23 mouse cellular contexts compared by ENCODE assay signal in genomic region chr15:12721684-12722500, GRCm38 (mm10). TPM values are rescaled to one million over a fixed set of nuclear protein-coding genes. Genes with fewer than 3 reads are reported as not detected.
DNase-seq lines count a peak whose midpoint lies in the region; ATAC-seq lines count a peak whose summit lies in the region.
"Had no signal": no experiment of that assay in that cellular context is flagged by ENCODE, and none has a peak within 500 bp of the region (broad histone marks: within the 10 kb centered on the region; RNA-seq: fewer than 3 reads in every experiment).

No protein-coding gene starts in this region.

- no peak overlapping the region for H3K4me3 ChIP-seq in limb, embryonic 13.5 days
- no peak overlapping the region for H3K4me3 ChIP-seq in limb, embryonic 10.5 days
- H3K4me3 ChIP-seq: forebrain, embryonic 15.5 days; heart, embryonic 15.5 days; megakaryocyte, embryonic 14.5 days; neural tube, embryonic 15.5 days; stomach, embryonic 15.5 days had no signal

- no peaks in the 10 kb centered on the region for H3K27me3 ChIP-seq in limb, embryonic 13.5 days
- H3K27me3 ChIP-seq in limb, embryonic 10.5 days (ENCODE audit: low read depth, poor library complexity, severe bottlenecking) = no peaks in the 10 kb centered on the region
- H3K27me3 ChIP-seq: forebrain, embryonic 15.5 days; heart, embryonic 15.5 days; neural tube, embryonic 15.5 days; stomach, embryonic 15.5 days had no signal

- peak; percentile 70 for ATAC-seq in limb, embryonic 13.5 days (ENCODE audit: low FRiP score, low read depth)
- no peak for ATAC-seq in frontal cortex, adult (ENCODE audit: low TSS enrichment)
- ATAC-seq: forebrain, embryonic 15.5 days; liver, postnatal 0 days; midbrain, embryonic 16.5 days had no signal

- no peaks in the 10 kb centered on the region for H3K36me3 ChIP-seq in limb, embryonic 13.5 days
- no peaks in the 10 kb centered on the region for H3K36me3 ChIP-seq in limb, embryonic 10.5 days
- H3K36me3 ChIP-seq: forebrain, embryonic 15.5 days; heart, embryonic 15.5 days; neural tube, embryonic 15.5 days; stomach, embryonic 15.5 days had no signal

- no peaks in the 10 kb centered on the region for H3K9me3 ChIP-seq in limb, embryonic 13.5 days
- H3K9me3 ChIP-seq in limb, embryonic 10.5 days (replicated peaks) = no peaks in the 10 kb centered on the region
- H3K9me3 ChIP-seq: forebrain, embryonic 15.5 days; heart, embryonic 15.5 days; megakaryocyte, embryonic 14.5 days; neural tube, embryonic 15.5 days; stomach, embryonic 15.5 days had no signal

- H3K9ac ChIP-seq in limb, embryonic 13.5 days = no peak overlapping the region
- H3K9ac ChIP-seq: forebrain, embryonic 15.5 days; heart, embryonic 15.5 days; liver, postnatal 0 days; neural tube, embryonic 15.5 days; stomach, embryonic 15.5 days had no signal

- H3K4me1 ChIP-seq in limb, embryonic 13.5 days = peaks cover 39% of the 10 kb centered on the region
- H3K4me1 ChIP-seq in limb, embryonic 10.5 days = peaks cover 28% of the 10 kb centered on the region
- H3K4me1 ChIP-seq: forebrain, embryonic 15.5 days; neural tube, embryonic 15.5 days; stomach, embryonic 15.5 days had no signal

- 71% methylated on average over 6 of the region's 6 CpGs for WGBS in limb, embryonic 13.5 days
- WGBS in limb, embryonic 10.5 days = 76% methylated on average over 6 of the region's 6 CpGs

- no peak overlapping the region for H3K27ac ChIP-seq in limb, embryonic 13.5 days
- no peak overlapping the region for H3K27ac ChIP-seq in limb, embryonic 10.5 days
- H3K27ac ChIP-seq: forebrain, embryonic 15.5 days; heart, embryonic 15.5 days; neural tube, embryonic 15.5 days; stomach, embryonic 15.5 days had no signal

- DNase-seq in gastrocnemius, postnatal 10 days = peak; percentile 21
- DNase-seq in gastrocnemius, postnatal 4 days (ENCODE audit: low spot score in 2 of 2) = no peak
- no peak for DNase-seq in limb, embryonic 10.5 days (ENCODE audit: low spot score)
- DNase-seq in gonadal fat pad, adult 2 months (ENCODE audit: low read depth) = peak; percentile 20
- DNase-seq in retina, postnatal 1 day = peak; percentile 78
- DNase-seq: adrenal gland, adult 2 months; B cell, adult 2 months; cerebellum, adult 11-12 months; cerebellum, postnatal 25 days; embryo, embryonic 11 days; kidney, adult 11 months; kidney, postnatal 14 days; liver, postnatal 0 days; right cerebral cortex, postnatal 25 days; thymus, adult 2 months had no signal

- no peak overlapping the region for H3K4me2 ChIP-seq in limb, embryonic 13.5 days (replicated peaks)
- H3K4me2 ChIP-seq: forebrain, embryonic 15.5 days; heart, embryonic 15.5 days; neural tube, embryonic 15.5 days; stomach, embryonic 15.5 days had no signal

RNA-seq across cellular contexts. Expression of gene Pdzd2, which starts 17.8 kb away (rescaled TPM):
- 10 to 100 TPM; 44.8 to 61.6 TPM for total RNA-seq in gastrocnemius, postnatal 10 days (2021)
- total RNA-seq in gastrocnemius, postnatal 4 days (2021) = 10 to 100 TPM; 50.8 to 58.0 TPM
- 28.6 TPM in 2 replicates for polyA plus RNA-seq in limb, embryonic 13.5 days (2015; fragmentation: Nextera tagmentation; extraction: Ambion mirVana)
- 5.7 and 16.0 TPM in 2 replicates for polyA plus RNA-seq in limb, embryonic 10.5 days (2016; fragmentation: Nextera tagmentation; extraction: Ambion mirVana)
- polyA plus RNA-seq in gonadal fat pad, adult 2 months (2012; rRNA removed) = 17.6 and 23.9 TPM in 2 replicates

Comparison
In these comparisons a context has a peak if more than half of its experiments do, and no peak if none do; other contexts are left out.
1. DNase-seq: peak in gastrocnemius, postnatal 10 days (single experiment), gonadal fat pad, adult 2 months (single experiment) and retina, postnatal 1 day (single experiment); none in gastrocnemius, postnatal 4 days (0 of 2) and limb, embryonic 10.5 days (single experiment).